Mouse (Mus musculus) c-Kit-positive CD71-negative TER-119-negative erythroid progenitor cells, embryonic 14.5 days (primary cell): ENCODE data around the gene Akap7.

Experiments
- DNase-seq: peaks from one replicate; pipeline ENCODE4 v3.0.0-alpha.2; 2013; ENCODE audit warnings: low read depth

The Akap7 gene

DNA sequence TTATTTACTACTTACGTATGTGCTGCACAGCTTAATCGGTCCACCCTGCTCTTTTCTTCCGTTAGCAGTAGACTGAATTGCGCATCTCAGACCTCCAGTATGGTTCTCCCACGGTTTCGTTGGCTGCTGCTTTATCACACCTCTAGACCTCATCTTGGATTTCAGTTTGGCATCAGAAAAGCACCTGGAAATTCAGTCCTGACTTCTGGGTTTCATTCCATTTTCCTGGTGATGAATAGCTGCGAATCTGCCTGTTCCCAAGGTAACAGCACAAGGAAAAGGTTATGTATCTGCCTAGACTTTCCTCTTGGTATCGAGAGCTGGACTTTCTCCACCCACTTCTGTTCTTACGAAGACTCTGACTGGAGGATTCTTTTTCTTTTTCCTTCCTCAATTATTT lies at the start of gene Akap7:
TSS of gene Akap7 (minus strand) at position 101 of the 400 bp plus-strand sequence.
- no peak for DNase-seq

DNA sequence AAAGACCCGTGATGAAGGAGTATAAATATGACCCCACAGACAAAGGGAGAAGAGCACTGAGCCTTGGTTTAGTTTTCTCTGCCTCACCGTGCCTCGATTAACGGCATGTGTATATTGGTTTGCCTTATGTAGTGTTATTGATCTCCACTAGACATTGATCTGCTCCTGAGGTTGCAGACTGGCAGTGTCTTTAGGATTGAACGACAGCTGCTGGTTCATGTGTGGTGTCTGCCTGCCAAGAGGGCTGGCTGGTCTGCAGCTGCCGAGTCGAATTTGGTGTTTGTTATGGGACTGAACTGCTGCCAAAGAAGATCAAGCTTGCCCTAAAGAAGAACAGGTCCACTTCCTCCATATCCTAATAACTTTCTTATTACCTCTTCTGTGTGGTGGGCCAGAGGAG lies 46.7 kb upstream of the Akap7 start:
- no peak for DNase-seq

DNA sequence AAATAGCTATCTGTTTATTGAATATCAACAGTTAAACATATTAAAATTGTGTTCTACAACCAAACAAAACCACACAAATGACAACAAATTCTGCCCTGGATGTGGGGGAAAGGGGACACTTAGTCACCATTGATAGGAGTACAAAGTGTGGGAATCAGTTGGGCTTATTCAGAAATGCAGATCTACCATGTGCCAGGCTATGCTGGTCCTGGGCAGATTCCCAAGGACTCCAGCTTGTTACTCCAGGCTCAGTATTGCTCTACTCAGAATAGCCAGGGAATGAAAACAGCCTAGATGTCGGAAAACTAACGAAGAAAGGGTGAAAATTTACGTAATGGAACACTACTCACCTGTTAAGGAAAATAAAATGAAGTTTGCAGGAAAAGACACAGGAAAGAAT lies 46.3 kb upstream of the Akap7 start:
- DNase-seq: no peak

GRCm38 (mm10) chr10:25342801-25343200 lies 35.1 kb upstream of the Akap7 start:
- no peak for DNase-seq

GRCm38 (mm10) chr10:25340675-25341074 lies 33.0 kb upstream of the Akap7 start:
- no peak for DNase-seq

DNA sequence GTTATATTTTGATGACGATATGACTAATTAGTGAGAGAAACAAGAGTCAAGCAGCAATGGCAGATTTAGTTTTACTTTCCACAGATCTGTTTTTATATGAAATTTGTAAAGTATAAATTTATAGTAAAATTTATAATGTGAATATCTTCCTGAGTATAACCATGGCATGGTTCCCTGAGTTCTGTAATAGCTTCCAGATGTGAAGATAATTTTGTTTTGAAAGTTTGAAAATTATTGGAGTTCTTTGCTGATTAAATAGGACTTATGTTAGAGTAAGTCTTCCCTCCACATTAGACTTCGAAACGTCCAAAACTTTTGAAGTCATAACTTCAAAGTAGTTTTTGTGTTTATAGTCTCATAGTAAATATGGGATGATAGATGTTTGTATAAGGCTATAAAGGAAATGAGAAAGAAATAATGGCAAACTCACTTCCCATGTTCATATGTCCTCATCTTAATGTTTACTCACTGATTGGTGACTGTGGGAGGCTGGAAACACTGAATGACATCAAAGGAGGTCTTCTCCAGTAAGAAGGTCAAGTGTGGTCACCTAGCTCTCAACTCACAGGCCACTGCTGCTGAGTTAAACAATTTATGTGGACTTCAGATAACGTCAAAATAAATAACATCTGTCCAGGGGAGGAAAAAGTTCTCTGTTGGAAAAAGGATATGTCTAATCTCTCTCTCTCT lies 25.9 kb upstream of the Akap7 start:
- DNase-seq: no peak

- no peak for DNase-seq
These were observed 23.8 kb upstream of the Akap7 start for GRCm38 (mm10) chr10:25331321-25332049.

DNA sequence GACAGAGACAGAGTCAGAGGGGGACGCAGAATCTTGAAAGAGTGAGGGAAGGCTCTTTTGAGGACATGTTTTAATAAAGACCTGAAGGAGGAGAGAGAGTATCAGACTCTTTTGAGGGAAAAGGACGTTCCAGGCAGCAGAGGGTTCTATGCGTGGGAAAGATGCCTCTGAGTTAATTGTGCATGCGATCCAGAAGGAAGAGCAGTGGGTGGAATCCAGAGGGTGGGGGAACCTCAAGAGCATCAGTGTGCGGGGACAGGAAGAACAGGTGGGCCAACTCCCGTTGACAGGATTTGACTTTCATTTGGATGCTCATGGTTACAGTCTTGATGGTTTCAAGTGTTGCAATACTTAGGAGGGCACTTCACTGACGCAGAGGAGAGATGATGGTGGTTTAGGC lies 22.4 kb upstream of the Akap7 start:
- DNase-seq: no peak

- DNase-seq: no peak
These were observed 19.8 kb upstream of the Akap7 start for GRCm38 (mm10) chr10:25327511-25327910.

DNA sequence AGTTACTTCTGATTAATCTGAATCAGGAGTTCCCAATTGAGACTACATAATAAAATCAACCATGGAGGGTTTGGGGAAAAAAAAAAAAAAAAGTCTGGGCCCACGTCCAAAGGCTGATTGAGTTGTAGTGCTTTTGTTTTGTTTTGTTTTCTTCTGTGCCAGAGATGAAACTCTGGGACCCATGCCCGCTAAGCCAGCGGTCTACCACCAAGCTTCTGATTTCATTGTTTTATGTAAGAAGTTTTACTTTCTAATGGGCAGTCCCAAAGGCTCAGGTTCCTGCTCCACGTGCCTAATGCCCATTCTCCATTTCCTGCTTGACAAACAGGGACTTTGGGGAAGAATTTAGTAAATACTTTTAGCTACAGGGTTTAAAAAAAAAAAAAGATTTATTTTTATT lies 18.0 kb upstream of the Akap7 start:
- no peak for DNase-seq

GRCm38 (mm10) chr10:25321198-25321597 lies 13.5 kb upstream of the Akap7 start:
- no peak for DNase-seq

DNA sequence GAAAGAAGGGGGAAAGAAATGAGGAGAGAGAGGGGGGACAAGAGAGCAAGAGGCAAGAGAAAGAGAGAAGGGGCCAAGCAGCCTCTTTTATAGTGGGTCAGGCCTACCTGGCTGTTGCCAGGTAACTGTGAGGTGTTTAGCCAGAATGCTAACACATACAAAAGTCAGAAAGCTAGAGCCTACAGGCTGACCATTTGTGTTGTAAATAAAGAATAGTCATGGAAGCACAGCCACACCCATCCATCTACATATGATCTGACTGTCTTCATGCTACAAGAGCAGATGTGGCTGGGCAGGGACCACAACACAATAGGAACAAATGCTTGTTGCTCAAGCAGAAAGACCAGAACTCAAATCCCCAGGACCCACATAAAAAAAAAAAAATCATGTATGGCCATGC lies 11.9 kb upstream of the Akap7 start:
- no peak for DNase-seq

- no peak for DNase-seq
These were observed 10.7 kb upstream of the Akap7 start for GRCm38 (mm10) chr10:25318405-25318804.

GRCm38 (mm10) chr10:25317665-25318064 lies 10.0 kb upstream of the Akap7 start:
- DNase-seq: no peak

- no peak for DNase-seq
These were observed 6.3 kb upstream of the Akap7 start for GRCm38 (mm10) chr10:25313856-25314584.

DNA sequence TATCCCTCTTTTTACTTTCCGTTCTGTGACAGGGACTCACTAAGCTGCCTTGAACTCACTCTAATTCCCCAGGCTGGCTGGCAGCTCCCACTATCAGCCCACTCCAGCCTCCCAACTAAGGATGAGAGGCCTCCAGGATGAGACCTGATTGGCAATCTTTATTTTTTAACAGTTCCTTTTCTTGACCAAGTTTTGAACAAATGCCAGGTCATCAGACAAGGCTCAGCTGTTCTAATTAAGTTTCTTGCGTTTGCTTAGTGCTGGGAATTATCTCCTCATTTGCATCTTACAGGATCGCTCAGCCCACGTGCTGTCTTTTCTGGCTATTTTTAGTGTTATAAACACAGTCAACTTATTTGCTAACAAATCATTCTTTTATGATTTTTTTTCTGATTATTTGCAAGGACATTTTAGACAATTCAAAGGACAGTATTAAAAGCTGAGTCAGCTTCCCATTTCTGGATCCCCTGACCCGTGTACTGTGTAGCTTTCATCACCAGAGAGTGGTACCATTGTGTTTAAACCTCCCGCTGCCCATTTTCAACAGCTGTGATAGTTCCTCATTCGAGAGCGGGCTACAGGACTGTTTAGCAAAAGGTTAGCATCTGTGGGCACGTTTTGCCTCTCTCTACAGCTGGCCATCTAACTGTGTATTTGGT lies 4.0 kb upstream of the Akap7 start:
- no peak for DNase-seq

DNA sequence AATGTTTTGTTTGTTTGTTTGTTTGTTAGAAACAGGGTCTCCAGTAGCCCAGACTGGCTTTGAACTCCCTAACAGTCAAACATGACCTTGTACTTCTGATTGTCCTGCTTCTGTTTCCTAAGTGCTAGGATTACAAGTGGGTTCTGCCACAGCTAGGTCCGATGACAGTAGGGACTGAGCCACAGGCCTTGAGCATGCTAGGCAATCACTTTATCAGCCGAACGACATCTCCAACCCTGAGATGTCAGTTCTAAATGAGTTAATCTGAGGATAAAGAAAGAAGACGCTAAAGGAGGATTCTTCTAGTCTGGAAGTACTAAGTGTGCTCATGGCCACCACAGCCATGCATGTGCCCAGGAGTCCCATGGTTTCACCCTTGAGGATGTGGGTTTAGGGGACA lies 3.1 kb upstream of the Akap7 start:
- no peak for DNase-seq

- no peak for DNase-seq
These were observed 2.3 kb upstream of the Akap7 start for GRCm38 (mm10) chr10:25309996-25310395.

DNA sequence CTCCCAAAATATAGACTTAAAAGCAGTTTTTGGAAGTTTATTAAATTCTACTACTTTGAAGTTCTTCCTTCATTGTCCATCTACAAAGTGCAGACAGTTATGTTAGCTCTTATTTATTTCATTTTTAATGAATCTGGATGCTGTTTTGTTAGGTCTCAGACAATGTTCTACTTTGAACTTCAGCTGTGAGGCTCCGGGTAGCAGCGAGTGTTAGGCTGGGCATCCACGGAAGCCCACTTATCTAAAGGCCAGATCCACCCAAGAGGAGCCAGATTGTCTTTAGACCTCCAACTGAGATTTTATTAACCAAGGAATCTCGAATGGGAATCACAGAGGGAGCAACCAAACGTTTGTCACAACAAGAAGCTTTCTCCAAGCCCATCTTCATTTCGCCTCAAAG lies 2.5 kb downstream of the Akap7 start:
- DNase-seq: no peak

DNA sequence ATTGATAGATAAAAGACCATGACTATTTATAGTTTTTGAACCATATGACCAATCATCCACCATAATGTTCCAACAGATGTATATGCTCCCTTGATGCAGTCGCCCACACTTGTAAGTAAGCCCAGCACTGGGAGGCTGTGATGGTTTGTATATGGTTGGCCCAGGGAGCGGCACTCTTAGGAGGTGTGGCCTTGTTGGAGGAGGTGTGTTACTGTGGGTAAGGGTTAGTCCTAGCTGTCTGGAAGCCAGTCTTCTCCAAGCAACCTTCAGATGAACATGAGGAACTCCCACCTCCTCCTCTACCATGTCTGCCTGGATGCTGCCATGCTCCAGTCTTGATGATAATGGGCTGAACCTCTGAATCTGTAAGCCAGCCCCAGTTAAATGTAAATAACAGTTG lies 3.1 kb downstream of the Akap7 start:
- DNase-seq: no peak

DNA sequence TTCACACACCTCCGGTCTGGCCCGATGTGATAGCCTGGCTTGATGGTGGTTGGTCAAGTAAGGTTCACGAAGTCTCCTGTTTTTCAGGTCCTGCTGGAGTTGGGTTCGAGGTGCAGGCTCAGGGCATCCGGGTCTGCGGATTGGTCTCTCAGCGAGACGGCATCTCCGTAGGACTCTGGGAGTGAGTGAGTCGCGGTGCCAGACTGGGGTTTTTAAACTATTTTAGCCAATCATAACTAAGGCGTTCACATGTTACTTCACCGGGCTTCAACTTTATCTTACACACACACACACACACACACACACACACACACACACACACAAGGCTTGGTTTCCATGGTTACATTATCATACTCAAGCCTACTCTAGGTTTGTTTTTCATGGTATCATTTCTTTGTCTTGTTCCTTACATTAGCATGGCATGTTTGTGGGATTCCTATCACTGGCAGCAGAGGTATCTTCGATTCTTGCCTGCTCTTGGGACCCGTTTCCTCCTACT lies 8.6 kb downstream of the Akap7 start:
- DNase-seq: no peak

GRCm38 (mm10) chr10:25298264-25298671 lies 9.4 kb downstream of the Akap7 start:
- DNase-seq: no peak
